ENCODE assay signal across 8 mouse cellular contexts in the genomic region with DNA sequence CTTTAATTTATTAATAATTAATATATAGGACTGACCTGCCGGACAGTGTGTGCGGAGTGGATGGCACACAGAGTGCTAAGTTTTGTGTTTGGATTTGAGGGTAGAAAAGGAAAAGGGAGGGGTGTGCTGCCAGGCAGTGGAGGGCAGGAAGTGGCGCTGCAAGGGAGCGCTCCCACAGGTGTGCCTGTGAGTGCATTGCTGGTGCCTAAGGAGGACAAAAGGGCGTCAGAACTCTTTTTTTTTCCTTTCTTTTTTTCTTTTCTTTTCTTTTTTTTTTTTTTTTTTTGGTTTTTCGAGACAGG. TPM values are rescaled to one million over a fixed set of nuclear protein-coding genes. Genes with fewer than 3 reads are reported as not detected.
DNase-seq lines count a peak whose midpoint lies in the region; ATAC-seq and TF ChIP-seq lines count a peak whose summit lies in the region.

No protein-coding gene starts in this region.

- H3K4me1 ChIP-seq in kidney, embryonic 15.5 days = no peaks in the 10 kb centered on the region
- no peaks in the 10 kb centered on the region for H3K4me1 ChIP-seq in forebrain, embryonic 10.5 days
- no peaks in the 10 kb centered on the region for H3K4me1 ChIP-seq in limb, embryonic 15.5 days
- no peaks in the 10 kb centered on the region for H3K4me1 ChIP-seq in stomach, embryonic 15.5 days
- H3K4me1 ChIP-seq in cerebellum, adult 2 months (ENCODE audit: control insufficient read depth, insufficient read depth, low read length) = no peaks in the 10 kb centered on the region

- H3K27ac ChIP-seq in kidney, embryonic 15.5 days = 0 out of 2 replicates have a peak overlapping the region, but pooled peaks have one; percentile 56
- no peak overlapping the region for H3K27ac ChIP-seq in forebrain, embryonic 10.5 days
- no peak overlapping the region for H3K27ac ChIP-seq in limb, embryonic 15.5 days
- no peak overlapping the region for H3K27ac ChIP-seq in stomach, embryonic 15.5 days
- no peak overlapping the region for H3K27ac ChIP-seq in cerebellum, adult 2 months (ENCODE audit: insufficient read depth, low read length)

- 52% methylated on average over 5 of the region's 6 CpGs for WGBS in kidney, embryonic 15.5 days
- 69% methylated on average over 6 of the region's 6 CpGs for WGBS in forebrain, embryonic 10.5 days
- 62% methylated on average over 5 of the region's 6 CpGs for WGBS in limb, embryonic 15.5 days
- WGBS in stomach, embryonic 15.5 days = 52% methylated on average over 5 of the region's 6 CpGs
- 52% methylated on average over 5 of the region's 6 CpGs for WGBS in cerebellum, adult 2 months

- peak; percentile 67; the same call in 1 of the 2 replicates for ATAC-seq in kidney, embryonic 15.5 days (replicated peaks; ENCODE audit: low FRiP score)
- no peak for ATAC-seq in limb, embryonic 15.5 days (ENCODE audit: insufficient number of reproducible peaks, low FRiP score, low TSS enrichment, low read depth)
- no peak for ATAC-seq in stomach, embryonic 15.5 days (ENCODE audit: insufficient read depth, low FRiP score, low read depth)

- TF ChIP-seq POLR2A in cerebellum, adult 2 months (IDR thresholded peaks at IDR 0.05; ENCODE audit: borderline replicate concordance, insufficient read depth, low read length) = no peak

- no peaks in the 10 kb centered on the region for H3K27me3 ChIP-seq in kidney, embryonic 15.5 days
- H3K27me3 ChIP-seq in forebrain, embryonic 10.5 days (ENCODE audit: poor library complexity, severe bottlenecking) = peaks cover 4% of the 10 kb centered on the region; the same call in 1 of the 2 replicates
- H3K27me3 ChIP-seq in limb, embryonic 15.5 days = no peaks in the 10 kb centered on the region
- H3K27me3 ChIP-seq in stomach, embryonic 15.5 days (replicated peaks) = no peaks in the 10 kb centered on the region
- H3K27me3 ChIP-seq in cerebellum, adult 2 months (ENCODE audit: control insufficient read depth, insufficient read depth, low read length) = no peaks in the 10 kb centered on the region

- H3K36me3 ChIP-seq in kidney, embryonic 15.5 days = no peaks in the 10 kb centered on the region
- H3K36me3 ChIP-seq in forebrain, embryonic 10.5 days (replicated peaks) = no peaks in the 10 kb centered on the region
- H3K36me3 ChIP-seq in limb, embryonic 15.5 days = no peaks in the 10 kb centered on the region
- no peaks in the 10 kb centered on the region for H3K36me3 ChIP-seq in stomach, embryonic 15.5 days

- peak overlapping the region; percentile 31 for H3K4me3 ChIP-seq in kidney, embryonic 15.5 days (replicated peaks)
- peak overlapping the region; percentile 43 for H3K4me3 ChIP-seq in forebrain, embryonic 10.5 days
- H3K4me3 ChIP-seq in limb, embryonic 15.5 days = peak overlapping the region; percentile 23
- H3K4me3 ChIP-seq in stomach, embryonic 15.5 days (replicated peaks) = peak overlapping the region; percentile 31
- H3K4me3 ChIP-seq in cerebellum, adult 2 months (replicated peaks; ENCODE audit: insufficient read depth, low read depth, low read length) = no peak overlapping the region

- peak overlapping the region; percentile 55 for H3K4me2 ChIP-seq in kidney, embryonic 15.5 days
- peak overlapping the region; percentile 24; the same call in 1 of the 2 replicates for H3K4me2 ChIP-seq in limb, embryonic 15.5 days
- peak overlapping the region; percentile 48 for H3K4me2 ChIP-seq in stomach, embryonic 15.5 days

- TF ChIP-seq CTCF in cerebellum, adult 2 months (IDR thresholded peaks at IDR 0.05; ENCODE audit: borderline replicate concordance, insufficient read depth, low read depth, low read length) = no peak

- no peaks in the 10 kb centered on the region for H3K9me3 ChIP-seq in kidney, embryonic 15.5 days (replicated peaks)
- no peaks in the 10 kb centered on the region for H3K9me3 ChIP-seq in forebrain, embryonic 10.5 days
- H3K9me3 ChIP-seq in limb, embryonic 15.5 days = no peaks in the 10 kb centered on the region
- H3K9me3 ChIP-seq in stomach, embryonic 15.5 days = no peaks in the 10 kb centered on the region

- no peak for DNase-seq in kidney, adult 11 months
- DNase-seq in forebrain, embryonic 10.5 days (ENCODE audit: extremely low spot score, low spot score) = no peak
- DNase-seq in adrenal gland, adult 2 months = no peak
- DNase-seq in urinary bladder, adult 2 months (ENCODE audit: low spot score) = no peak
- no peak for DNase-seq in cerebellum, adult 2 months

- H3K9ac ChIP-seq in kidney, embryonic 15.5 days = 0 out of 2 replicates have a peak overlapping the region, but pooled peaks have one; percentile 7
- H3K9ac ChIP-seq in limb, embryonic 15.5 days = no peak overlapping the region
- no peak overlapping the region for H3K9ac ChIP-seq in stomach, embryonic 15.5 days

RNA-seq across cellular contexts. Expression of a gene that starts 15.1 kb away (rescaled TPM):
- 363 and 376 TPM in 2 replicates for polyA plus RNA-seq in kidney, embryonic 15.5 days (2015; fragmentation: Nextera tagmentation; extraction: Ambion mirVana)
- 622 and 624 TPM in 2 replicates for polyA plus RNA-seq in forebrain, embryonic 10.5 days (2016; fragmentation: Nextera tagmentation; extraction: Ambion mirVana)
- polyA plus RNA-seq in limb, embryonic 15.5 days (2015; fragmentation: Nextera tagmentation; extraction: Ambion mirVana) = 373 and 387 TPM in 2 replicates
- polyA plus RNA-seq in stomach, embryonic 15.5 days (2015; fragmentation: Nextera tagmentation; extraction: Ambion mirVana) = 290 and 352 TPM in 2 replicates
- total RNA-seq in adrenal gland, adult 2 months (2021) = 100 to 1,000 TPM; 274 to 441 TPM
- polyA plus RNA-seq in adrenal gland, adult 2 months (2012; rRNA removed) = 27.1 and 27.4 TPM in 2 replicates
- polyA plus RNA-seq in urinary bladder, adult 2 months (2012; rRNA removed) = 158 and 166 TPM in 2 replicates
- polyA plus RNA-seq in cerebellum, adult 2 months (2012; rRNA removed) = 508 and 511 TPM in 2 replicates

RNA-seq across cellular contexts. Expression of a gene that starts 28.8 kb away (rescaled TPM):
- polyA plus RNA-seq in kidney, embryonic 15.5 days (2015; fragmentation: Nextera tagmentation; extraction: Ambion mirVana) = 0.48 and 0.70 TPM in 2 replicates
- polyA plus RNA-seq in forebrain, embryonic 10.5 days (2016; fragmentation: Nextera tagmentation; extraction: Ambion mirVana) = 0.10 and 0.12 TPM in 2 replicates
- polyA plus RNA-seq in limb, embryonic 15.5 days (2015; fragmentation: Nextera tagmentation; extraction: Ambion mirVana) = 0.97 and 1.2 TPM in 2 replicates
- 1.0 and 1.1 TPM in 2 replicates for polyA plus RNA-seq in stomach, embryonic 15.5 days (2015; fragmentation: Nextera tagmentation; extraction: Ambion mirVana)
- total RNA-seq in adrenal gland, adult 2 months (2021) = 1 to 10 TPM; 2.6 to 2.8 TPM
- polyA plus RNA-seq in adrenal gland, adult 2 months (2012; rRNA removed) = 0.21 and 0.26 TPM in 2 replicates
- 1.3 TPM in 2 replicates for polyA plus RNA-seq in urinary bladder, adult 2 months (2012; rRNA removed)
- polyA plus RNA-seq in cerebellum, adult 2 months (2012; rRNA removed) = 0.41 and 0.49 TPM in 2 replicates

RNA-seq across cellular contexts. Expression of a gene that starts 49.2 kb away (rescaled TPM):
- 10.5 and 10.6 TPM in 2 replicates for polyA plus RNA-seq in kidney, embryonic 15.5 days (2015; fragmentation: Nextera tagmentation; extraction: Ambion mirVana)
- 8.1 and 8.8 TPM in 2 replicates for polyA plus RNA-seq in forebrain, embryonic 10.5 days (2016; fragmentation: Nextera tagmentation; extraction: Ambion mirVana)
- 7.8 and 9.8 TPM in 2 replicates for polyA plus RNA-seq in limb, embryonic 15.5 days (2015; fragmentation: Nextera tagmentation; extraction: Ambion mirVana)
- 10.6 and 10.9 TPM in 2 replicates for polyA plus RNA-seq in stomach, embryonic 15.5 days (2015; fragmentation: Nextera tagmentation; extraction: Ambion mirVana)
- total RNA-seq in adrenal gland, adult 2 months (2021) = 10 to 100 TPM; 18.0 to 28.0 TPM
- 2.2 and 2.6 TPM in 2 replicates for polyA plus RNA-seq in adrenal gland, adult 2 months (2012; rRNA removed)
- 18.8 and 20.2 TPM in 2 replicates for polyA plus RNA-seq in urinary bladder, adult 2 months (2012; rRNA removed)
- 24.5 and 25.0 TPM in 2 replicates for polyA plus RNA-seq in cerebellum, adult 2 months (2012; rRNA removed)
